Mouse (Mus musculus): Measurements from ENCODE around the gene Sod1. TPM values are rescaled to one million over a fixed set of nuclear protein-coding genes. Genes with fewer than 3 reads are reported as not detected.

Sod1 gene
- polyA plus RNA-seq (2014; fragmentation: Nextera tagmentation; extraction: Ambion mirVana) = 1,077 and 1,097 TPM in 2 replicates

DNA sequence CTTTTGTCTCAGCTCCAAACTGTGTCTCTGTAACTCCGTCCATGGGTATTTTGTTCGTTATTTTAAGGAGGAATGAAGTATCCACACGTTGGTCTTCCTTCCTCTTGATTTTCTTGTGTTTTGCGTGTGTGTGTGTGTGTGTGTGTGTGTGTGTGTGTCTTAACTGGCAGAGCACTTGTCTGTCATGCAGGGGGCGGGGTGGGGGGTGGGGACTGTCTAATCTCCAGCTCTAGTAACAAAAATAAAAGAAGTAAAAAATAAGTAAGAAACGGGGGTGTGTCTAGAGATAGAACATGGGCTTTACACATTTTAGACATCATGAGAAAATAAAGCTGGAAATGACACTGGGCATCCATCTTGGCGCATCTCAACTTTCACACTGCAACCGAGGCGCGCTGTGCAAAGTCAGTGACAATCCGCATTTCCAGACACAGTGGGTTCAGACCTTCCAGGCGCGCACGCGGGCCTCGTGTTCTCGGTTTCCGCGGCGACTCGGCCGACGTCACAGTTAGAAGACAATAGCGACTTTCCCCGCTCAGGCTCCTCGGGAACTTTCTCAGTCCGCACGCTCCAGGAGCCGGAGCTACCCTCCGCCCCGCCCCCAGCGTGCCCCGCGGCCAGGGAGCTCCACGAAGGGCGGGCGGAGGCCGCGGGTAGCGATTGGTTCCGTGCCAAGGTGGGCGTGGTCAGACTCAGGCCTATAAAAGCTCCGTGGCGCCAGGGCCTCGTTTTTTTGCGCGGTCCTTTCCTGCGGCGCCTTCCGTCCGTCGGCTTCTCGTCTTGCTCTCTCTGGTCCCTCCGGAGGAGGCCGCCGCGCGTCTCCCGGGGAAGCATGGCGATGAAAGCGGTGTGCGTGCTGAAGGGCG is at the start of gene Sod1:
Sod1 (plus strand) TSS at position 729 of the 866 bp plus-strand sequence.
- H3K36me3 ChIP-seq (ENCODE audit: control insufficient read depth, insufficient read depth, low read length) = no peaks in the 10 kb centered on the region; the same call in 1 of the 2 replicates
- peak within 1 kb of the TSS; percentile 89 for H3K9ac ChIP-seq (ENCODE audit: low read length)
- no peaks in the 10 kb centered on the region for H3K9me3 ChIP-seq (ENCODE audit: control insufficient read depth, low read length)
- H3K4me3 ChIP-seq (ENCODE audit: low read depth, low read length) = peak within 1 kb of the TSS; percentile 93
- peaks cover 6% of the 10 kb centered on the region; the same call in 1 of the 2 replicates for H3K4me1 ChIP-seq (replicated peaks; ENCODE audit: control insufficient read depth, insufficient read depth, low read length)
- ATAC-seq (replicated peaks; ENCODE audit: low FRiP score) (peak; percentile 97), DNase-seq (ENCODE audit: low spot score) (peak; percentile 99)
- peak within 1 kb of the TSS; percentile 72 for H3K4me2 ChIP-seq (ENCODE audit: low read depth, low read length, severe bottlenecking)
- no peaks in the 10 kb centered on the region for H3K27me3 ChIP-seq (ENCODE audit: control insufficient read depth, insufficient read depth, low read length)
- peak within 1 kb of the TSS; percentile 83 for H3K27ac ChIP-seq (ENCODE audit: low read depth, low read length)
- WGBS = 2% methylated on average over 63 of the region's 63 CpGs

DNA sequence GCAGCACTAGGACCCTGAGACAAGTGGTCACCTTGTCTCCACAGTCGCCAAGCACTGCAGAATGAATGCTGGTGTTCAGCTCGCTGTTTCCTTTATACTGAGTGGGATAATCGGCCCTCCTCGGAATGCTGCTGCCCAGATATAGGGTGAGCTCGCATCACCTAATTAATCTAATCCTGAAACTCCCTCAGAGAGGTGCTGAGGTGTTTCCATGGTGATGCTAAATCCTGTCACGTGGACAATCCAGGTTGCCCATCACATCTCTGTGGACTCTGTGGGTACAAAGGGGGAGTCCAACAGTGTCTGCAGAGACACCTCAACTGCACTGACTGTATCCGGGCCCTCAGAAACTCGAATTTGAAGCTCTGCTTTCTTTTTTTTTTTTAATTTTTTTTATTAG is 49.1 kb upstream of the Sod1 start:
- no peaks in the 10 kb centered on the region for H3K9me3 ChIP-seq (ENCODE audit: control insufficient read depth, low read length)
- no peak overlapping the region for H3K27ac ChIP-seq (ENCODE audit: low read depth, low read length)
- ATAC-seq (replicated peaks; ENCODE audit: low FRiP score) (peak; percentile 64), DNase-seq (ENCODE audit: low spot score) (no peak)
- no peak overlapping the region for H3K9ac ChIP-seq (ENCODE audit: low read length)
- 31% methylated on average over 8 of the region's 8 CpGs for WGBS
- no peak overlapping the region for H3K4me2 ChIP-seq (ENCODE audit: low read depth, low read length, severe bottlenecking)
- H3K4me1 ChIP-seq (replicated peaks; ENCODE audit: control insufficient read depth, insufficient read depth, low read length) = peaks cover 2% of the 10 kb centered on the region; the same call in 1 of the 2 replicates
- H3K27me3 ChIP-seq (ENCODE audit: control insufficient read depth, insufficient read depth, low read length) = no peaks in the 10 kb centered on the region
- H3K4me3 ChIP-seq (ENCODE audit: low read depth, low read length) = no peak overlapping the region
- no peaks in the 10 kb centered on the region for H3K36me3 ChIP-seq (ENCODE audit: control insufficient read depth, insufficient read depth, low read length)

DNA sequence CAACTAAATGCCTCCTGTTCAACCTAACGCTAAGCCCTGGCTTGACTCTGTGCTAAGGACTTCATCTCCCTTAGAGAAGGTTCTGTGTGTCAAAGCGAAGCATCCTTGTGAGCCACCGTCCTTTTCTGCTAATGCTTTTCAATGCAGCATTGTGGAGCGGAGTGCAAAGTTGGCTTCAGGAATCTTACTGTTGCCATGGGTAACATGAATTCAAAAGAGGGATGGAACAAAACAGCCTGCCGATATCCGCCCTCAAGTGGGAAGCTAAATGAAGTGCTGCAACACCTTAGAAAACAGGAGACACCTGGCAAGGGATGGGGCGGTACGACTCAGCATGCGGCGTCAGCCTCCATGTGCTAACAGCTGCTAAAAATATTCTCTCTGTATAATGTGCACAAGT is 44.1 kb upstream of the Sod1 start:
- Histone ChIP-seq H3K36me3 (ENCODE audit: control insufficient read depth, insufficient read depth, low read length) (no peaks in the 10 kb centered on the region), H3K27ac (ENCODE audit: low read depth, low read length) (no peak overlapping the region), H3K4me2 (ENCODE audit: low read depth, low read length, severe bottlenecking) (peak overlapping the region; percentile 11; the same call in 1 of the 2 replicates), H3K9ac (ENCODE audit: low read length) (no peak overlapping the region; the same call in 1 of the 2 replicates), H3K4me3 (ENCODE audit: low read depth, low read length) (no peak overlapping the region), H3K4me1 (replicated peaks; ENCODE audit: control insufficient read depth, insufficient read depth, low read length) (peaks cover 6% of the 10 kb centered on the region; the same call in 1 of the 2 replicates), H3K27me3 (ENCODE audit: control insufficient read depth, insufficient read depth, low read length) (no peaks in the 10 kb centered on the region), H3K9me3 (ENCODE audit: control insufficient read depth, low read length) (no peaks in the 10 kb centered on the region)
- peak; percentile 54 for ATAC-seq (replicated peaks; ENCODE audit: low FRiP score)
- WGBS = 39% methylated on average over 10 of the region's 10 CpGs
- DNase-seq (ENCODE audit: low spot score) = no peak

DNA sequence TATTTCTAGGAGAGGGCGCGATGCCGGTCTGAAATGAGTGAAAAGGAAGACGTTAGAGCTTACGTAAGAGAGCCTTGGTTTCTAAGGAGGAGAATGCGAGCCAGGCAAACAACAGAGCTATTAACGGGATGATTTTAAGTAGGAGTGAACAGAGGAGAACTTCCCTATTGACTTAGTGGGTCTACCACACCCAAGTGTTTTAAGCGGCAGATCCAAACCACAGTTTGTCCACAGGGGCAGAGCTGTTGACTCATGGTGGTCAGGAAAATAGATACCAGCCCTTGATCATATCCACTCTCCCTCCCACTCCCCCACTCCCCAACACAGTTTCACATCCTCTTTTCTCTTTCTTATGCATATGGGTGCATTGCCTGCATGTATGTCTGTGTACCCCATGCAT is 43.1 kb upstream of the Sod1 start:
- Histone ChIP-seq H3K27me3 (ENCODE audit: control insufficient read depth, insufficient read depth, low read length) (no peaks in the 10 kb centered on the region), H3K27ac (ENCODE audit: low read depth, low read length) (no peak overlapping the region), H3K4me1 (replicated peaks; ENCODE audit: control insufficient read depth, insufficient read depth, low read length) (peaks cover 6% of the 10 kb centered on the region; the same call in 1 of the 2 replicates), H3K36me3 (ENCODE audit: control insufficient read depth, insufficient read depth, low read length) (no peaks in the 10 kb centered on the region), H3K9me3 (ENCODE audit: control insufficient read depth, low read length) (no peaks in the 10 kb centered on the region), H3K4me2 (ENCODE audit: low read depth, low read length, severe bottlenecking) (no peak overlapping the region), H3K9ac (ENCODE audit: low read length) (no peak overlapping the region), H3K4me3 (ENCODE audit: low read depth, low read length) (no peak overlapping the region)
- ATAC-seq (replicated peaks; ENCODE audit: low FRiP score) (no peak), DNase-seq (ENCODE audit: low spot score) (no peak)
- 81% methylated on average over 8 of the region's 8 CpGs for WGBS

DNA sequence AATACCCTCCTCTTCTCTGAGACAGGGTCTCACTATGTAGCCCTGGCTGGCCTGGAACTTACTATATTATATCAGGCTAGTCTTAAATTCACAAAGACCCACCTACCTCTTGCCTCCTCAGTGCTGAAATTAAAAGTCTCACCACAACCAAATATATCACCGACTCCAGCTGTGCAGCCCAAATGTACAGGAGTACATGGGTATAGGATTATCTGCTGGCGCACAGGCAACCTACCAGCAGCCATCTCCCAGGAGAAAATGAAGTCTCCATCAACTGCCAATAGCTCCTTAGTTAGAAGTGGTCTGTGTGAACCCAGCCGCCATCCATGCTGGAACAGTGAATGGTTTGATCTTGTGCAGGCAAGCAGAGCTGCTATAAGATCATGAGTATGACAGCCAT is 42.1 kb upstream of the Sod1 start:
- no peak for ATAC-seq (replicated peaks; ENCODE audit: low FRiP score)
- H3K27ac ChIP-seq (ENCODE audit: low read depth, low read length) = no peak overlapping the region

DNA sequence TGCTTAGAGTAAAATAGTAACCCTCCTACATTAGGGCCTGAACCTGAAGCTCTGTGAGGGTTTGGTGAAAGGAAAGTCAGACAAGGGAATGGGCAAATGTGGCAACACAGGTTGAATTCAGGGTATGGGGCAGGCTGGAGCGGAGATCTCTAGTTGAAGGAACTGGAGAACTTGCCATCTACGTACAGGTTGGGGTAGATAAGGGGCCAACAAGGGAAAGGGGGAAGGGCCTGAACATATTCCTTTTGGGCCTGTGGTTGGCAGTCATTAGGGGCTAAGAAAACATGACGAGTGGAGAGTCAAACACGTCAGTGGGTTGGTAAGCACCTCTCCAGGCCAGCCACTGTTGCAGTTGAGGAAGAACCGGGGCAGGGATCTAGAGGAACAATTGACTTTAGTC is 40.7 kb upstream of the Sod1 start:
- no peak overlapping the region for H3K4me2 ChIP-seq (ENCODE audit: low read depth, low read length, severe bottlenecking)
- no peaks in the 10 kb centered on the region for H3K9me3 ChIP-seq (ENCODE audit: control insufficient read depth, low read length)
- no peak overlapping the region for H3K27ac ChIP-seq (ENCODE audit: low read depth, low read length)
- no peaks in the 10 kb centered on the region for H3K36me3 ChIP-seq (ENCODE audit: control insufficient read depth, insufficient read depth, low read length)
- ATAC-seq (replicated peaks; ENCODE audit: low FRiP score) (no peak), DNase-seq (ENCODE audit: low spot score) (no peak)
- H3K4me1 ChIP-seq (replicated peaks; ENCODE audit: control insufficient read depth, insufficient read depth, low read length) = peaks cover 6% of the 10 kb centered on the region; the same call in 1 of the 2 replicates
- no peak overlapping the region for H3K9ac ChIP-seq (ENCODE audit: low read length)
- H3K4me3 ChIP-seq (ENCODE audit: low read depth, low read length) = no peak overlapping the region
- H3K27me3 ChIP-seq (ENCODE audit: control insufficient read depth, insufficient read depth, low read length) = no peaks in the 10 kb centered on the region
- WGBS = 89% methylated on average over 5 of the region's 5 CpGs

More for the DNA sequence above, 42.1 kb upstream of the Sod1 start:
- Histone ChIP-seq H3K4me2 (ENCODE audit: low read depth, low read length, severe bottlenecking) (no peak overlapping the region), H3K27me3 (ENCODE audit: control insufficient read depth, insufficient read depth, low read length) (no peaks in the 10 kb centered on the region), H3K9ac (ENCODE audit: low read length) (no peak overlapping the region), H3K4me1 (replicated peaks; ENCODE audit: control insufficient read depth, insufficient read depth, low read length) (peaks cover 6% of the 10 kb centered on the region; the same call in 1 of the 2 replicates), H3K4me3 (ENCODE audit: low read depth, low read length) (no peak overlapping the region), H3K9me3 (ENCODE audit: control insufficient read depth, low read length) (no peaks in the 10 kb centered on the region), H3K36me3 (ENCODE audit: control insufficient read depth, insufficient read depth, low read length) (no peaks in the 10 kb centered on the region)
- 92% methylated on average over 3 of the region's 3 CpGs for WGBS
- DNase-seq (ENCODE audit: low spot score) = no peak

DNA sequence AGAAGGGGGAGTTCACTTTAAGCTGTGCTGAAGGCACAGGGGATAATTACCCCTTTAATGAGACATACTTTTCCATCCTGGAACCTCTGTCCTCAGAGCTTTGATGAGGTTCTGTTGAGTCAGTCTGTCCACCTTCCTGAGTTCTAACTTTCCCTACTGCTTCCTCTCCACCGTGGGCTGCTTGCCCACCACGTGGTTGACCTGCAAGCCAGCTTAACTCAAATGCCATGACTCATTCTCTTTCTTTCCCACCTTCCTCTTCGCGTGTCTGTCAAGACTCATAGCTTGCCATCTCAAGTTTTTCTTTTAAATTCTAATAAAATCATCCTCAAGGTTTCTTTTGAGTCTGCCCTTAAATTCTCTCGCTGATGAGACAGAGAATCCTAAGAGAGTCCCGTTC is 39.6 kb upstream of the Sod1 start:
- no peak overlapping the region for H3K9ac ChIP-seq (ENCODE audit: low read length)

DNA sequence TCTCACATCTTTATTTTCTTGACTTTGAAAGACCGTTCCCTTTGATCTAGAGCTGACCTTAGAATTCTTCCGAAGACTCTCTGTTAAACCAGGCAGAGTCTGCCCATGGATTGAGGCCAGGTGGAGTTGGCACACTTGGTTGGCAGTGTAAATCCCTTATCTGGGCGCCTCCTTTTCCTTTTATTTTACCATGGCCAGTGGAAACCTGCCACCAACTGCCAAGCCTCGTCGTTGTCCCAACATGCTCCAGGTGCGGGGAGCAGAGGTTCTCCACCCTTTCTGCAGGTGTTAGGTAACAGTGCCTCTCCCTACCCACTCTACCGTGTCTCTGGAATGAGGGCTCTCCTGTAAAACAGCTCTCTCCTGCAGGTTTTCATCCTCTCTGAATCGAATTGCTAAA is 38.9 kb upstream of the Sod1 start:
- no peaks in the 10 kb centered on the region for H3K9me3 ChIP-seq (ENCODE audit: control insufficient read depth, low read length)
- H3K27ac ChIP-seq (ENCODE audit: low read depth, low read length) = no peak overlapping the region
- no peaks in the 10 kb centered on the region for H3K27me3 ChIP-seq (ENCODE audit: control insufficient read depth, insufficient read depth, low read length)
- H3K36me3 ChIP-seq (ENCODE audit: control insufficient read depth, insufficient read depth, low read length) = no peaks in the 10 kb centered on the region
- no peak overlapping the region for H3K4me3 ChIP-seq (ENCODE audit: low read depth, low read length)
- ATAC-seq (replicated peaks; ENCODE audit: low FRiP score) (no peak), DNase-seq (ENCODE audit: low spot score) (no peak)
- peaks cover under 1% of the 10 kb centered on the region; the same call in 1 of the 2 replicates for H3K4me1 ChIP-seq (replicated peaks; ENCODE audit: control insufficient read depth, insufficient read depth, low read length)
- H3K4me2 ChIP-seq (ENCODE audit: low read depth, low read length, severe bottlenecking) = no peak overlapping the region
- WGBS = 87% methylated on average over 8 of the region's 8 CpGs
- no peak overlapping the region for H3K9ac ChIP-seq (ENCODE audit: low read length)

More for the DNA sequence above, 39.6 kb upstream of the Sod1 start:
- H3K4me1 ChIP-seq (replicated peaks; ENCODE audit: control insufficient read depth, insufficient read depth, low read length) = peaks cover 6% of the 10 kb centered on the region; the same call in 1 of the 2 replicates
- WGBS = 83% methylated on average over 6 of the region's 6 CpGs
- H3K27me3 ChIP-seq (ENCODE audit: control insufficient read depth, insufficient read depth, low read length) = no peaks in the 10 kb centered on the region
- ATAC-seq (replicated peaks; ENCODE audit: low FRiP score) (no peak), DNase-seq (ENCODE audit: low spot score) (no peak)
- no peak overlapping the region for H3K27ac ChIP-seq (ENCODE audit: low read depth, low read length)
- H3K9me3 ChIP-seq (ENCODE audit: control insufficient read depth, low read length) = no peaks in the 10 kb centered on the region
- no peak overlapping the region for H3K4me3 ChIP-seq (ENCODE audit: low read depth, low read length)
- no peaks in the 10 kb centered on the region for H3K36me3 ChIP-seq (ENCODE audit: control insufficient read depth, insufficient read depth, low read length)
- H3K4me2 ChIP-seq (ENCODE audit: low read depth, low read length, severe bottlenecking) = no peak overlapping the region

Data from forebrain, embryonic 11.5 days (tissue).